8 mouse cellular contexts compared by ENCODE assay signal in the genomic region with DNA sequence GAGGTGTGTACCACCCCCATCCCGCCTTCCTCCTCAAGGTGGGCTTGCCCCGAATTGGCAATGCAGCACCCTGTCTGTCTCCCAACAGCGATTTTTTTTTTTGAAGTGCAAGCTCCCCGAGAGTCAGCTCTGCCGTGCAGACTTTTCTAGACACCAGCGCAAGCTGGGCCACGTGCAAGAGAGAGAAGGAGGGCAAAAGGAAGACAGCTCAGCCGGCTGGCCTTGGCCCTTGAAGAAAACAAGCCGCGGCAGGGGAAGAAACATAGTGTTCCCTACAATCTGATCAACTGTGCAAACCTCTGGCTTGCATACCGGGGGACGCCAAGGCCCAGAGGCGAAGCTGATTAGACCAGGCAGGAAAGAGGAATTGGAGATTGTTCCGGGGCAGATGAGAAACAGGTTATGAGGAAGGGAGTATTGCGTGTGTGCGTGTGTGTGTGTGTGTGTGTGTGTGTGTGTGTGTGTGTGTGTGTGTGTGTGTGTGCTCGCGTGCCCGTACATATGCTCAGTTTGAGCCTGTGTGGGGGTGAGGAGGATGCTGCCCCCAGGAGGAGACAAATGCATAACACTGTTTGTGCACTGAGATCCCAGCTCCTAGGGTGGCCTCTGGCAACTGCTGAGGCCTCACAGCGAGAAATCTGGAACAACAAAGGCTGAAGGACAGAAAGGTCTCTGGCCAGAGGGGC.
DNase-seq lines count a peak whose midpoint lies in the region; ATAC-seq and TF ChIP-seq lines count a peak whose summit lies in the region.

No protein-coding gene starts in this region.

- no peaks in the 10 kb centered on the region for H3K9me3 ChIP-seq in forebrain, embryonic 16.5 days (ENCODE audit: control insufficient read depth, low read length)
- H3K9me3 ChIP-seq in lung, embryonic 14.5 days (ENCODE audit: low read depth, low read length) = no peaks in the 10 kb centered on the region

- WGBS in forebrain, embryonic 16.5 days = 35% methylated on average over 20 of the region's 20 CpGs
- WGBS in lung, embryonic 14.5 days = 25% methylated on average over 20 of the region's 20 CpGs

- no peak overlapping the region for H3K27ac ChIP-seq in forebrain, embryonic 16.5 days (ENCODE audit: low read length)
- H3K27ac ChIP-seq in lung, embryonic 14.5 days (ENCODE audit: low read depth) = no peak overlapping the region

- H3K27me3 ChIP-seq in forebrain, embryonic 16.5 days (replicated peaks; ENCODE audit: control insufficient read depth, insufficient read depth, low read length) = no peaks in the 10 kb centered on the region
- H3K27me3 ChIP-seq in lung, embryonic 14.5 days (ENCODE audit: insufficient read depth, low read length) = no peaks in the 10 kb centered on the region

- peak; percentile 51 for ATAC-seq in forebrain, embryonic 16.5 days
- peak; percentile 48; the same call in 1 of the 2 replicates for ATAC-seq in lung, embryonic 14.5 days (ENCODE audit: insufficient read depth)

- peak; percentile 32 to 33 for DNase-seq in CD8-positive naive resting alpha-beta T cell, adult 2 months (ENCODE audit: low read depth in 2 of 2, low spot score in 2 of 2)
- peak; percentile 40 for DNase-seq in brain, embryonic 14.5 days (ENCODE audit: low read depth)
- DNase-seq in heart, postnatal 25 days (ENCODE audit: low spot score) = peak; percentile 70
- DNase-seq in kidney, postnatal 4 days = peak; percentile 40 to 66
- DNase-seq in lung, embryonic 14.5 days = peak; percentile 46
- DNase-seq in ovary, adult 18-20 months (ENCODE audit: low spot score) = peak; percentile 90
- peak; percentile 38 for DNase-seq in thymus, postnatal 0 days (ENCODE audit: low spot score)

- TF ChIP-seq POLR2A in brain, embryonic 14.5 days (IDR thresholded peaks at IDR 0.05; ENCODE audit: borderline replicate concordance, extremely low read depth, insufficient read depth, insufficient read length, poor library complexity, severe bottlenecking) = no peak

- no peak overlapping the region for H3K9ac ChIP-seq in forebrain, embryonic 16.5 days (replicated peaks; ENCODE audit: low read depth, low read length)
- H3K9ac ChIP-seq in lung, embryonic 14.5 days = no peak overlapping the region; the same call in 1 of the 2 replicates

- intact Hi-C loops in heart, postnatal 25 days (cut with DNase I) = loop anchor here (1.0 to 5.0 kb wide), 4 partner anchors 39 to 223 kb away; no protein-coding TSS in a partner anchor

- no peaks in the 10 kb centered on the region for H3K36me3 ChIP-seq in forebrain, embryonic 16.5 days (ENCODE audit: control insufficient read depth, insufficient read depth)
- no peaks in the 10 kb centered on the region for H3K36me3 ChIP-seq in lung, embryonic 14.5 days (ENCODE audit: insufficient read depth)

- H3K4me1 ChIP-seq in forebrain, embryonic 16.5 days (replicated peaks; ENCODE audit: control insufficient read depth, insufficient read depth, low read length) = peaks cover 21% of the 10 kb centered on the region
- peaks cover 17% of the 10 kb centered on the region for H3K4me1 ChIP-seq in lung, embryonic 14.5 days (ENCODE audit: insufficient read depth)

- peak overlapping the region; percentile 17; the same call in 1 of the 2 replicates for H3K4me2 ChIP-seq in forebrain, embryonic 16.5 days (ENCODE audit: low read length)
- peak overlapping the region; percentile 43 for H3K4me2 ChIP-seq in lung, embryonic 14.5 days

- H3K4me3 ChIP-seq in forebrain, embryonic 16.5 days (replicated peaks; ENCODE audit: low read length) = no peak overlapping the region
- H3K4me3 ChIP-seq in lung, embryonic 14.5 days (ENCODE audit: low read depth, low read length) = no peak overlapping the region

- peak; percentile 19; the same call in 1 of the 2 replicates for TF ChIP-seq CTCF in brain, embryonic 14.5 days (IDR thresholded peaks at IDR 0.05; ENCODE audit: borderline replicate concordance, extremely low read depth, insufficient read depth, insufficient read length)
- TF ChIP-seq CTCF in lung, embryonic 14.5 days (IDR thresholded peaks at IDR 0.05; ENCODE audit: low read depth) = peak; percentile 43

Comparison
In these comparisons a context has a peak if more than half of its experiments do, and no peak if none do; other contexts are left out.
1. DNase-seq: peak in every context shown above with its lines; median percentile 90 in ovary, adult 18-20 months; 70 in heart, postnatal 25 days; 53 in kidney, postnatal 4 days; 46 in lung, embryonic 14.5 days; 40 in brain, embryonic 14.5 days; 38 in thymus, postnatal 0 days; 32 in CD8-positive naive resting alpha-beta T cell, adult 2 months.